Mouse (Mus musculus): ENCODE results near the gene Anapc15. TPM values are rescaled to one million over a fixed set of nuclear protein-coding genes. Genes with fewer than 3 reads are reported as not detected.

Gene Anapc15
- polyA plus RNA-seq, 1 experiment from 2014 or later = 87.3 TPM

GRCm38 (mm10) chr7:101831437-101831836, 32.1 kb upstream of the Anapc15 start:
- Histone ChIP-seq H3K27ac (ENCODE audit: low read depth, low read length) (no peak overlapping the region), H3K36me3 (ENCODE audit: control insufficient read depth, insufficient read depth, low read length) (peaks cover 33% of the 10 kb centered on the region), H3K4me2 (ENCODE audit: low read depth) (no peak overlapping the region), H3K9me3 (ENCODE audit: control insufficient read depth, low read length) (no peaks in the 10 kb centered on the region), H3K9ac (ENCODE audit: low read length) (no peak overlapping the region), H3K4me3 (ENCODE audit: low read depth, low read length) (no peak overlapping the region), H3K4me1 (ENCODE audit: control insufficient read depth, insufficient read depth, low read length) (peaks cover 10% of the 10 kb centered on the region; the same call in 1 of the 2 replicates), H3K27me3 (ENCODE audit: control insufficient read depth, insufficient read depth, low read length) (no peaks in the 10 kb centered on the region)
- no peak for DNase-seq (ENCODE audit: low spot score)
- 96% methylated on average over 8 of the region's 8 CpGs for WGBS
- ATAC-seq (ENCODE audit: insufficient read depth, low FRiP score, low TSS enrichment) = no peak

- Histone ChIP-seq H3K4me1 (ENCODE audit: control insufficient read depth, insufficient read depth, low read length) (peaks cover 10% of the 10 kb centered on the region; the same call in 1 of the 2 replicates), H3K4me2 (ENCODE audit: low read depth) (no peak overlapping the region), H3K9ac (ENCODE audit: low read length) (no peak overlapping the region), H3K27ac (ENCODE audit: low read depth, low read length) (no peak overlapping the region), H3K9me3 (ENCODE audit: control insufficient read depth, low read length) (no peaks in the 10 kb centered on the region), H3K27me3 (ENCODE audit: control insufficient read depth, insufficient read depth, low read length) (no peaks in the 10 kb centered on the region), H3K4me3 (ENCODE audit: low read depth, low read length) (no peak overlapping the region), H3K36me3 (ENCODE audit: control insufficient read depth, insufficient read depth, low read length) (peaks cover 30% of the 10 kb centered on the region)
- ATAC-seq (ENCODE audit: insufficient read depth, low FRiP score, low TSS enrichment) = no peak
- 92% methylated on average over 4 of the region's 4 CpGs for WGBS
- DNase-seq (ENCODE audit: low spot score) = no peak
These were observed 31.1 kb upstream of the Anapc15 start for GRCm38 (mm10) chr7:101832372-101832771.

GRCm38 (mm10) chr7:101833352-101833751, 30.2 kb upstream of the Anapc15 start:
- ATAC-seq (ENCODE audit: insufficient read depth, low FRiP score, low TSS enrichment) = no peak
- no peak overlapping the region for H3K4me2 ChIP-seq (ENCODE audit: low read depth)
- no peaks in the 10 kb centered on the region for H3K27me3 ChIP-seq (ENCODE audit: control insufficient read depth, insufficient read depth, low read length)
- DNase-seq (ENCODE audit: low spot score) = no peak
- H3K27ac ChIP-seq (ENCODE audit: low read depth, low read length) = no peak overlapping the region
- H3K36me3 ChIP-seq (ENCODE audit: control insufficient read depth, insufficient read depth, low read length) = peaks cover 28% of the 10 kb centered on the region
- no peak overlapping the region for H3K4me3 ChIP-seq (ENCODE audit: low read depth, low read length)
- H3K9me3 ChIP-seq (ENCODE audit: control insufficient read depth, low read length) = no peaks in the 10 kb centered on the region
- peaks cover 10% of the 10 kb centered on the region; the same call in 1 of the 2 replicates for H3K4me1 ChIP-seq (ENCODE audit: control insufficient read depth, insufficient read depth, low read length)
- no peak overlapping the region for H3K9ac ChIP-seq (ENCODE audit: low read length)
- 78% methylated on average over 5 of the region's 5 CpGs for WGBS

- peak overlapping the region; percentile 1; the same call in 1 of the 2 replicates for H3K4me2 ChIP-seq (ENCODE audit: low read depth)
- no peaks in the 10 kb centered on the region for H3K9me3 ChIP-seq (ENCODE audit: control insufficient read depth, low read length)
- 61% methylated on average over 3 of the region's 3 CpGs for WGBS
- peaks cover 25% of the 10 kb centered on the region for H3K36me3 ChIP-seq (ENCODE audit: control insufficient read depth, insufficient read depth, low read length)
- no peak overlapping the region for H3K4me3 ChIP-seq (ENCODE audit: low read depth, low read length)
- no peak overlapping the region for H3K9ac ChIP-seq (ENCODE audit: low read length)
- peaks cover 10% of the 10 kb centered on the region; the same call in 1 of the 2 replicates for H3K4me1 ChIP-seq (ENCODE audit: control insufficient read depth, insufficient read depth, low read length)
- no peak for ATAC-seq (ENCODE audit: insufficient read depth, low FRiP score, low TSS enrichment)
- DNase-seq (ENCODE audit: low spot score) = no peak
- H3K27ac ChIP-seq (ENCODE audit: low read depth, low read length) = no peak overlapping the region
- H3K27me3 ChIP-seq (ENCODE audit: control insufficient read depth, insufficient read depth, low read length) = no peaks in the 10 kb centered on the region
These were observed 29.5 kb upstream of the Anapc15 start for GRCm38 (mm10) chr7:101833916-101834584.

GRCm38 (mm10) chr7:101834903-101835302, 28.6 kb upstream of the Anapc15 start:
- DNase-seq (ENCODE audit: low spot score) = no peak

GRCm38 (mm10) chr7:101835457-101836109, 27.9 kb upstream of the Anapc15 start:
- peaks cover 10% of the 10 kb centered on the region; the same call in 1 of the 2 replicates for H3K4me1 ChIP-seq (ENCODE audit: control insufficient read depth, insufficient read depth, low read length)
- no peak for DNase-seq (ENCODE audit: low spot score)
- no peak overlapping the region for H3K27ac ChIP-seq (ENCODE audit: low read depth, low read length)
- H3K4me3 ChIP-seq (ENCODE audit: low read depth, low read length) = peak overlapping the region; percentile 87
- ATAC-seq (ENCODE audit: insufficient read depth, low FRiP score, low TSS enrichment) = no peak
- H3K9ac ChIP-seq (ENCODE audit: low read length) = peak overlapping the region; percentile 95
- no peaks in the 10 kb centered on the region for H3K27me3 ChIP-seq (ENCODE audit: control insufficient read depth, insufficient read depth, low read length)
- peak overlapping the region; percentile 93 for H3K4me2 ChIP-seq (ENCODE audit: low read depth)
- 47% methylated on average over 5 of the region's 5 CpGs for WGBS
- no peaks in the 10 kb centered on the region for H3K9me3 ChIP-seq (ENCODE audit: control insufficient read depth, low read length)
- H3K36me3 ChIP-seq (ENCODE audit: control insufficient read depth, insufficient read depth, low read length) = peaks cover 22% of the 10 kb centered on the region

More at GRCm38 (mm10) chr7:101834903-101835302, 28.6 kb upstream of the Anapc15 start:
- Histone ChIP-seq H3K4me3 (ENCODE audit: low read depth, low read length) (no peak overlapping the region), H3K36me3 (ENCODE audit: control insufficient read depth, insufficient read depth, low read length) (peaks cover 22% of the 10 kb centered on the region), H3K27ac (ENCODE audit: low read depth, low read length) (no peak overlapping the region), H3K4me1 (ENCODE audit: control insufficient read depth, insufficient read depth, low read length) (peaks cover 10% of the 10 kb centered on the region; the same call in 1 of the 2 replicates), H3K27me3 (ENCODE audit: control insufficient read depth, insufficient read depth, low read length) (no peaks in the 10 kb centered on the region), H3K4me2 (ENCODE audit: low read depth) (peak overlapping the region; percentile 1; the same call in 1 of the 2 replicates), H3K9me3 (ENCODE audit: control insufficient read depth, low read length) (no peaks in the 10 kb centered on the region), H3K9ac (ENCODE audit: low read length) (no peak overlapping the region)
- no peak for ATAC-seq (ENCODE audit: insufficient read depth, low FRiP score, low TSS enrichment)
- WGBS = 76% methylated on average over 3 of the region's 3 CpGs

GRCm38 (mm10) chr7:101836271-101837153, 27.0 kb upstream of the Anapc15 start:
- H3K4me3 ChIP-seq (ENCODE audit: low read depth, low read length) = peak overlapping the region; percentile 87
- DNase-seq (ENCODE audit: low spot score) (peak; percentile 84), ATAC-seq (ENCODE audit: insufficient read depth, low FRiP score, low TSS enrichment) (peak; percentile 58)
- peak overlapping the region; percentile 93 for H3K4me2 ChIP-seq (ENCODE audit: low read depth)
- no peaks in the 10 kb centered on the region for H3K27me3 ChIP-seq (ENCODE audit: control insufficient read depth, insufficient read depth, low read length)
- H3K27ac ChIP-seq (ENCODE audit: low read depth, low read length) = peak overlapping the region; percentile 86
- H3K9me3 ChIP-seq (ENCODE audit: control insufficient read depth, low read length) = no peaks in the 10 kb centered on the region
- H3K9ac ChIP-seq (ENCODE audit: low read length) = peak overlapping the region; percentile 95
- H3K4me1 ChIP-seq (ENCODE audit: control insufficient read depth, insufficient read depth, low read length) = peaks cover 10% of the 10 kb centered on the region; the same call in 1 of the 2 replicates
- peaks cover 13% of the 10 kb centered on the region for H3K36me3 ChIP-seq (ENCODE audit: control insufficient read depth, insufficient read depth, low read length)
- WGBS = under 1% methylated on average over 55 of the region's 63 CpGs

- DNase-seq (ENCODE audit: low spot score) (no peak), ATAC-seq (ENCODE audit: insufficient read depth, low FRiP score, low TSS enrichment) (no peak)
- Histone ChIP-seq H3K9ac (ENCODE audit: low read length) (peak overlapping the region; percentile 95), H3K9me3 (ENCODE audit: control insufficient read depth, low read length) (no peaks in the 10 kb centered on the region), H3K27me3 (ENCODE audit: control insufficient read depth, insufficient read depth, low read length) (no peaks in the 10 kb centered on the region), H3K27ac (ENCODE audit: low read depth, low read length) (peak overlapping the region; percentile 86), H3K4me2 (ENCODE audit: low read depth) (peak overlapping the region; percentile 93), H3K36me3 (ENCODE audit: control insufficient read depth, insufficient read depth, low read length) (peaks cover 6% of the 10 kb centered on the region), H3K4me1 (ENCODE audit: control insufficient read depth, insufficient read depth, low read length) (peaks cover 10% of the 10 kb centered on the region; the same call in 1 of the 2 replicates), H3K4me3 (ENCODE audit: low read depth, low read length) (peak overlapping the region; percentile 87)
- under 1% methylated on average over 20 of the region's 20 CpGs for WGBS
These were observed 26.3 kb upstream of the Anapc15 start for GRCm38 (mm10) chr7:101837154-101837605.
